Mouse (Mus musculus): ENCODE measurements around the gene Agrp.
"Not testable (repeated sequence)": the region's sequence is repeated elsewhere in the genome, so short reads cannot be mapped to it uniquely, and the experiment has no call there.

Agrp gene

GRCm38 (mm10) chr8:105622421-105622920 is 14.7 kb downstream of the Agrp start:
- DNase-seq (ENCODE audit: low spot score in 2 of 2) = peak; percentile 89 to 93

- DNase-seq (ENCODE audit: low spot score in 2 of 2) = no peak
Observed at GRCm38 (mm10) chr8:105621841-105622240, 15.4 kb downstream of the Agrp start.

GRCm38 (mm10) chr8:105620946-105621720 is 16.1 kb downstream of the Agrp start:
- DNase-seq (ENCODE audit: low spot score in 2 of 2) = no peak

- DNase-seq (ENCODE audit: low spot score in 2 of 2) = no peak
Observed at GRCm38 (mm10) chr8:105620211-105620610, 17.0 kb downstream of the Agrp start.

GRCm38 (mm10) chr8:105618892-105619591 is 18.2 kb downstream of the Agrp start:
- no peak for DNase-seq (ENCODE audit: low spot score in 2 of 2)

- no peak for DNase-seq (ENCODE audit: low spot score in 2 of 2)
Observed at GRCm38 (mm10) chr8:105618279-105618634, 18.9 kb downstream of the Agrp start.

- DNase-seq (ENCODE audit: low spot score in 2 of 2) = no peak
Observed at GRCm38 (mm10) chr8:105617451-105618278, 19.5 kb downstream of the Agrp start.

GRCm38 (mm10) chr8:105615942-105616341 is 21.3 kb downstream of the Agrp start:
- DNase-seq (ENCODE audit: low spot score in 2 of 2) = no peak

GRCm38 (mm10) chr8:105613830-105614511 is 23.2 kb downstream of the Agrp start:
- DNase-seq (ENCODE audit: low spot score in 2 of 2) = peak; percentile 84 to 92

- peak; percentile 67 to 77 for DNase-seq (ENCODE audit: low spot score in 2 of 2)
Observed at GRCm38 (mm10) chr8:105613037-105613436, 24.2 kb downstream of the Agrp start.

- no peak for DNase-seq (ENCODE audit: low spot score in 2 of 2)
Observed at GRCm38 (mm10) chr8:105611836-105612235, 25.4 kb downstream of the Agrp start.

- DNase-seq (ENCODE audit: low spot score in 2 of 2) = no peak
Observed at GRCm38 (mm10) chr8:105609771-105610170, 27.4 kb downstream of the Agrp start.

GRCm38 (mm10) chr8:105609355-105609754 is 27.8 kb downstream of the Agrp start:
- no peak for DNase-seq (ENCODE audit: low spot score in 2 of 2)

GRCm38 (mm10) chr8:105607684-105608083 is 29.5 kb downstream of the Agrp start:
- DNase-seq (ENCODE audit: low spot score in 2 of 2) = peak in 1 of 2 experiments; percentile 50

- no peak for DNase-seq (ENCODE audit: low spot score in 2 of 2)
Observed at GRCm38 (mm10) chr8:105607062-105607461, 30.1 kb downstream of the Agrp start.

GRCm38 (mm10) chr8:105606189-105607023 is 30.8 kb downstream of the Agrp start:
- peak; percentile 92 to 94 for DNase-seq (ENCODE audit: low spot score in 2 of 2)

- peak; percentile 43 to 55 for DNase-seq (ENCODE audit: low spot score in 2 of 2)
Observed at GRCm38 (mm10) chr8:105605491-105606188, 31.6 kb downstream of the Agrp start.

- peak; percentile 77 to 78 for DNase-seq (ENCODE audit: low spot score in 2 of 2)
Observed at GRCm38 (mm10) chr8:105604804-105605381, 32.3 kb downstream of the Agrp start, which contains the start of gene Ripor1. Gene Ripor1, plus strand, starts transcription at chr8:105605255.

GRCm38 (mm10) chr8:105602540-105602939 is 34.7 kb downstream of the Agrp start:
- DNase-seq (ENCODE audit: low spot score in 2 of 2) = not testable (repeated sequence)

Measured in heart, adult 9 months (tissue).